Mouse (Mus musculus) left cerebral cortex, adult 2 months (tissue): Measurements from ENCODE around the gene Itgb5. TPM values are rescaled to one million over a fixed set of nuclear protein-coding genes. Genes with fewer than 3 reads are reported as not detected.

Experiments
- DNase-seq, 2 experiments: peaks; one replicate each; pipeline ENCODE4 v3.0.0; 2021 to 2022; ENCODE audit warnings: low spot score in 2 of 2, mixed read lengths in 1 of 2; ENCODE audit errors: extremely low spot score in 1 of 2
- H3K27ac ChIP-seq: fragments of 200-600 bp; 2 replicates; pipeline ENCODE4 v1.8.1; 2022
- H3K4me3 ChIP-seq: fragments of 200-600 bp; 2 replicates; pipeline ENCODE4 v1.8.1; 2022
- CTCF ChIP-seq: fragments of 200-600 bp; IDR thresholded peaks from 2 replicates; pipeline ENCODE4 v1.8.1; 2022; ENCODE audit warnings: antibody characterized with exemption, mild to moderate bottlenecking, moderate library complexity
- intact Hi-C: fragments of 180-260 bp; cut with DNase I; formaldehyde crosslinking; loops from one replicate; pipeline ENCODE4 v1.15.1; 2025
- total RNA-seq, 2 experiments: library from RNA; stranded (reverse); gene quantifications; 2 replicates each; pipeline ENCODE4 v1.2.3; 2021

Itgb5 gene
- total RNA-seq, 2 experiments from 2014 or later = 36.0 to 36.8 TPM

DNA sequence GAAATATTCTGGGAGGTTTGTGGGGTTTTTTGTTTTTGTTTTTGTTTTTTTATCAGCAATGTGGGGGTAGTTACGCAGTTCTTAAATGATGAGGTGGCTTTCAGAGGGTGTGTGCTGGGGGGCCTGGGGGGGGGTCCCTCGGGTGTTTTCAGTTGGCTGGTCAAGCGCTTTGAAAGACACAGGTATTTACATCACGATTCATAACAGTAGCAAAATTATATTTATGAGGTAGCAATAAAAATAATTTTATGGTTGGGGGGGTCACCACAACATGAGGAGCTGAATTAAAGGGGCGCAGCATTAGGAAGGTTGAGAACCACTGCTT lies 3.9 kb downstream of the Itgb5 start:
- H3K27ac ChIP-seq = peak overlapping the region; percentile 60
- no peak for DNase-seq
- H3K4me3 ChIP-seq = no peak overlapping the region
- no peak for TF ChIP-seq CTCF
- intact Hi-C loops = loop anchor here (5.0 kb wide), 1 partner anchor 44 kb away; no protein-coding TSS in a partner anchor

GRCm38 (mm10) chr16:33833781-33834482 lies 4.5 kb downstream of the Itgb5 start:
- intact Hi-C loops = loop anchor here (5.0 kb wide), 1 partner anchor 43 kb away; no protein-coding TSS in a partner anchor
- TF ChIP-seq CTCF = no peak; the same call in 1 of the 2 replicates
- Histone ChIP-seq H3K27ac (peak overlapping the region; percentile 60), H3K4me3 (peak overlapping the region; percentile 24; the same call in 1 of the 2 replicates)
- no peak for DNase-seq

DNA sequence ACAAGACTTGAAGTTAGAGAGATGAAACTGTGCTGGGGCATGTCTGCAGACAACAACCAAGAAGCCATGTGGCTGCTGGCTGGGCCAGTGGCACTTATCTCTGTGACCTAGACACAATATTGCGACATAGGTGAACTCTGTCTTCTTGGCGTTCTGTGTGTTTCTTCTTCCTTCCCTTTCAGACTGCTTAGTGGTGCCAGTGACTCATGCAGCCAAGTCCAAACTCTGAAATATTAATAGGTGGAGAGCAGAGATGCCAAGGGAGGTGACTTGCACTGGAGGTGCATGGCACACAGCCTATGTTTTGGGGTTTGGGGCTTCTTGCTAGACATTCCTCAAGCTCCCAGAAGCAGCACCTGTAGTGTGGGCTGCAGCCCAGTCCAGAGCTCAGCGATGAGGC lies 7.2 kb downstream of the Itgb5 start:
- no peak for TF ChIP-seq CTCF
- H3K4me3 ChIP-seq = no peak overlapping the region
- intact Hi-C loops = no loop called here
- DNase-seq = no peak
- no peak overlapping the region for H3K27ac ChIP-seq

- Histone ChIP-seq H3K27ac (no peak overlapping the region), H3K4me3 (no peak overlapping the region)
- DNase-seq = no peak
- intact Hi-C loops = no loop called here
- no peak for TF ChIP-seq CTCF
Measured at GRCm38 (mm10) chr16:33837191-33837590, 7.7 kb downstream of the Itgb5 start.

- Histone ChIP-seq H3K27ac (no peak overlapping the region), H3K4me3 (no peak overlapping the region)
- no peak for DNase-seq
- intact Hi-C loops = no loop called here
- TF ChIP-seq CTCF = no peak
Measured at GRCm38 (mm10) chr16:33840616-33841015, 11.2 kb downstream of the Itgb5 start.

GRCm38 (mm10) chr16:33842081-33842880 lies 12.8 kb downstream of the Itgb5 start:
- DNase-seq = no peak
- intact Hi-C loops = no loop called here
- H3K4me3 ChIP-seq = no peak overlapping the region
- H3K27ac ChIP-seq = no peak overlapping the region
- TF ChIP-seq CTCF = no peak

- TF ChIP-seq CTCF = no peak
- DNase-seq = no peak
- no peak overlapping the region for H3K4me3 ChIP-seq
- intact Hi-C loops = no loop called here
- H3K27ac ChIP-seq = no peak overlapping the region
Measured at GRCm38 (mm10) chr16:33844150-33844611, 14.7 kb downstream of the Itgb5 start.

DNA sequence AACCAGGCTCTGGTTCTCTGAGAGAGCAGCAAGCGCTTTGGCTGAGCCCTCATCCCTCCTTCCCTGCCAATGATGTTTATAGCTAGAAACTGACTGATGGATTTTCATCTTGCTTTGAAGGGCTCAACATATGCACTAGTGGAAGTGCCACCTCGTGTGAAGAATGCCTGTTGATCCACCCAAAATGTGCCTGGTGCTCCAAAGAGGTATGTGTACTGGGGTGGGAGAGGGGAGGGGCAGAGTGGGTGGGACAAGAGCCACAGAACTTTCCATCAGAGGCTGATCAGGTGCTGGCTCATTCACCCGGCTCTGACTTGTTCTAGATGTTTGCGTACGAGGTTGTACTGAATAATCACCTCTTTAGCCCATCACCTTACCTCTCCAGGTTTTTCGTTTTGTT lies 15.4 kb downstream of the Itgb5 start:
- intact Hi-C loops = no loop called here
- Histone ChIP-seq H3K27ac (no peak overlapping the region), H3K4me3 (no peak overlapping the region)
- TF ChIP-seq CTCF = no peak
- DNase-seq = no peak

- Histone ChIP-seq H3K27ac (no peak overlapping the region), H3K4me3 (no peak overlapping the region)
- no peak for DNase-seq
- TF ChIP-seq CTCF = no peak
- intact Hi-C loops = no loop called here
Measured at GRCm38 (mm10) chr16:33853271-33853670, 23.8 kb downstream of the Itgb5 start.

DNA sequence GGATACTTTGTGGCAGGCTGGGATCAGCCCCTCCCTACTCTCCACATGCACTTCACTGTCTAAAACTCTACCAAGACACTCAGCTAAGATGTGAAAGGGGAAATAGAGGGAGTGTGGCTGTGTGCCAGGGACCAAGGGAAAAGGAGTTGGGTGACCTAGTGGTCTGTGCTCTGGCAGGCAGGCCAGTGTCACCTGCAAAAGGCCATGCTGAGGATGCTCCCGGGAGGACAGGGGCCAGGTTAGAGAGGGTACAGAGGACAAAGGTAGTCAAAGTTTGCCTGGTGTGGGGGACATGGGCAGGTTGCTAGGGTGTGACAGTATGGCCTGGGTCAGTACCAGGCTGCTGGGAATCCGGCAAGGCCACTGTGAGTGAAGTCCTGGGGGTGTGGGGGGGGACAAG lies 29.3 kb downstream of the Itgb5 start:
- no peak overlapping the region for H3K27ac ChIP-seq
- H3K4me3 ChIP-seq = no peak overlapping the region
- no peak for TF ChIP-seq CTCF
- intact Hi-C loops = no loop called here
- no peak for DNase-seq

DNA sequence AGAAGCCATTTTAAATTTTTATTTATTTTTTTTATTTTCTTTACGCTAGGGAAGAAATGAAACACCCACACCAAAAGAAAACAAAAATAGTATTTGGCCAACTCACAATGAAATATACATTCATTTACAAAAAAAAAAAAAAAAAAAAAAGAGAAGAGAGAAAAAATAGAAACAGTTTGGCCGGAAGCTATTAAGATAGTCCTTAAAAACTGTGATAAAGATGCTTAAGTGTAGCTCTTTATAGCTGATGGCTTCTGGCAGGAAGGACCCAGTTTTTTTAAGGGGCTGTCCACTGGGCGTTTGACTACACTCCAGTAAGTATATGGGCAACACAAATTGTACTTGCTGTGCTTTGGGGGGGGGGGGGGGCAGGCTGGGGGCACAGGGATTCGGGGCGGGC lies 29.9 kb downstream of the Itgb5 start:
- DNase-seq = no peak
- H3K4me3 ChIP-seq = no peak overlapping the region
- no peak overlapping the region for H3K27ac ChIP-seq
- TF ChIP-seq CTCF = no peak
- intact Hi-C loops = no loop called here

DNA sequence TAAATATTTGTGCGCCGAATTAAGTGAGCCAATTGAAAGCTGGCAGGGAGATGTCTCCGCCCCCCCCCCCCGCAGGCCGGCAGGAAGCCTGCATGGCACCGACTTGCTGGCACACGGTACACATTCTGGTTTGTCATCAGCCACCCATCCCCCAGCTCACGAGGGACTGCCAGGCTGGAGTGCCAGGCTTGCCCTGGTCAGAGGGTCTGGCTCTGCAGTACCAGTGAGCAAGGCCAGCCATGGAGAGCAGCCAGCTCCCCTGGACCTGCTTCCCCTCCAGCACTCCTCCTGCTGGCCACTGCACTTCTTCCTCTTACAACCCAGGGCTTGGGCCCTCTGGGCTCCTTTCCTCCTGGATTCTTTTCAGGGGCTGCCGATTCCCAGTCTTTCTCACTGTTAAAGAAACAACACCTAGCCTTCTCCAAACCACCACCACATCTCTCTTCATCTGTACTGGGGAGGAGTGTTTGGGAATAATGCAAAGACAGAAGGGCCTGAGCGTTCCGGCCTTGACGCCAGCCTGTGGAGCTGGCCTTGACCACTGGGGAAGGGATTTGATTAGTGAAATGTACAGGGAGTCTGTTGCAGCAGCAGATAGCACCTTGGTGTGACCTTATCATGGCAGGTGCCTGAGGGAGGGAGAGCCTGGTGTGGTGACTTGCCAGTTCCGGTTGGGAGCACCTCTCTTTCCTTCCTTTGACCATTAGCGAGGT lies 30.7 kb downstream of the Itgb5 start:
- peak; percentile 66 to 83 for DNase-seq
- intact Hi-C loops = no loop called here
- TF ChIP-seq CTCF = peak; percentile 29
- no peak overlapping the region for H3K4me3 ChIP-seq
- 0 out of 2 replicates have a peak overlapping the region, but pooled peaks have one; percentile 36 for H3K27ac ChIP-seq
